Mouse (Mus musculus) monocyte, adult 59 days (primary cell): ENCODE data around the gene Ralgds. TPM values are rescaled to one million over a fixed set of nuclear protein-coding genes. Genes with fewer than 3 reads are reported as not detected.

Experiments
- total RNA-seq, 2 experiments: library from RNA; stranded (reverse); gene quantifications; one replicate each; pipeline ENCODE4 v1.2.4; 2023

Ralgds gene
- 10 to 100 TPM; 30.8 to 31.5 TPM for total RNA-seq

GRCm38 (mm10) chr2:28512798-28513401 is at the start of gene Ralgds:
TSS of gene Ralgds (plus strand) at chr2:28513125.

GRCm38 (mm10) chr2:28465836-28466518 is 46.9 kb upstream of the Ralgds start, which contains the start of gene 1700007K13Rik:
TSS of gene 1700007K13Rik (minus strand) at chr2:28466332.

GRCm38 (mm10) chr2:28467860-28468485 is 45.0 kb upstream of the Ralgds start, which contains the start of gene Mrps2:
TSS of gene Mrps2 (plus strand) at chr2:28468066.

GRCm38 (mm10) chr2:28496671-28497070 is 16.3 kb upstream of the Ralgds start, which contains the start of gene Gbgt1:
TSS of gene Gbgt1 (plus strand) at chr2:28496891.

GRCm38 (mm10) chr2:28505795-28506194 is 7.1 kb upstream of the Ralgds start, which contains the start of gene Gm10134:
TSS of gene Gm10134 (plus strand) at chr2:28506095.

GRCm38 (mm10) chr2:28563303-28563702 is 50.4 kb downstream of the Ralgds start, which contains the start of gene Cel:
TSS of gene Cel (minus strand) at chr2:28563403.

GRCm38 (mm10) chr2:28583651-28584050 is 70.7 kb downstream of the Ralgds start, which contains the start of gene Gtf3c5:
TSS of gene Gtf3c5 (minus strand) at chr2:28583751.

Other genes starting within 250 kb of the Ralgds start
- gene Ppp1r26, start 66.3 kb upstream of the Ralgds start, total RNA-seq, result under 1 TPM; 0.24 to 0.76 TPM
- gene 1700007K13Rik, start 46.8 kb upstream of the Ralgds start, total RNA-seq, result not detected
- 10 to 100 TPM; 21.9 to 22.0 TPM for gene Mrps2, start 45.1 kb upstream of the Ralgds start, total RNA-seq
- 10 to 100 TPM; 68.7 to 79.5 TPM for gene Gbgt1, start 16.2 kb upstream of the Ralgds start, total RNA-seq
- 10 to 100 TPM; 22.0 to 30.8 TPM for gene Gm10134, start 7.0 kb upstream of the Ralgds start, total RNA-seq
- gene Cel, start 50.3 kb downstream of the Ralgds start, total RNA-seq, result under 1 TPM; 0.47 to 0.49 TPM
- 10 to 100 TPM; 23.6 to 28.6 TPM for gene Gtf3c5, start 70.6 kb downstream of the Ralgds start, total RNA-seq
- gene Gfi1b, start 108.9 kb downstream of the Ralgds start, total RNA-seq, result 1 to 10 TPM; 2.8 to 3.5 TPM
- 10 to 100 TPM; 30.2 to 31.9 TPM for gene Tsc1, start 128.1 kb downstream of the Ralgds start, total RNA-seq
- gene Spaca9, start 186.6 kb downstream of the Ralgds start, total RNA-seq, result 10 to 100 TPM in 1 of 2 experiments, 1 to 10 TPM in 1; 9.1 to 13.3 TPM
- 10 to 100 TPM in 1 of 2 experiments, 1 to 10 TPM in 1; 7.8 to 10.3 TPM for gene Ak8, start 187.0 kb downstream of the Ralgds start, total RNA-seq